Mouse (Mus musculus) right cerebral cortex, adult 18-20 months (tissue): Measurements from ENCODE around the gene Mrpl33.
"Not testable (repeated sequence)": the region's sequence is repeated elsewhere in the genome, so short reads cannot be mapped to it uniquely, and the experiment has no call there.

Experiments used
- DNase-seq: peaks from one replicate; pipeline ENCODE4 v3.0.0; 2022; ENCODE audit warnings: mixed read lengths

The Mrpl33 gene

GRCm38 (mm10) chr5:31596481-31597429 is at the start of gene Mrpl33:
Gene Mrpl33 (plus strand): TSS chr5:31596935.
- peak; percentile 74 for DNase-seq

GRCm38 (mm10) chr5:31559401-31559800 is 37.3 kb upstream of the Mrpl33 start:
- DNase-seq = no peak

DNA sequence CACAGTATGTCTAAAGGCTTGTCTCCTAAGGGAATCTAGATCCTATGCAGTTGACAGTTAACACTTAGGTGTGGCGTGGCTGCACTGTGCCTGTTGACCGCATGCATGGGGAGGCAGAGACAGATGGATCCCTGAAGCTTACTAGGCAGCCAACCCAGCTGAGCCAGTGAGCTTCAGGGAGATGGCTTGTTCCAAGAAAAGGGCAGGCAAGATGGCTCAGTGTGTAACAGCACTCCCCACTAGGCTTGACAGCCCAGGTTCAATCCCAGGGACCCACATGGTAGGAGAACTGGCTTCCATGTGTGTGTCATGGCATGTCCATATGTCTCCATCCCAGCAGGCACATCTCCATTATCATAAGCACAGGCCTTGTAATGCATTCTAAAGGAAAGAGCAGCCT is 36.4 kb upstream of the Mrpl33 start:
- no peak for DNase-seq

- DNase-seq = peak; percentile 76
These were observed 34.6 kb upstream of the Mrpl33 start for GRCm38 (mm10) chr5:31562036-31562666.

DNA sequence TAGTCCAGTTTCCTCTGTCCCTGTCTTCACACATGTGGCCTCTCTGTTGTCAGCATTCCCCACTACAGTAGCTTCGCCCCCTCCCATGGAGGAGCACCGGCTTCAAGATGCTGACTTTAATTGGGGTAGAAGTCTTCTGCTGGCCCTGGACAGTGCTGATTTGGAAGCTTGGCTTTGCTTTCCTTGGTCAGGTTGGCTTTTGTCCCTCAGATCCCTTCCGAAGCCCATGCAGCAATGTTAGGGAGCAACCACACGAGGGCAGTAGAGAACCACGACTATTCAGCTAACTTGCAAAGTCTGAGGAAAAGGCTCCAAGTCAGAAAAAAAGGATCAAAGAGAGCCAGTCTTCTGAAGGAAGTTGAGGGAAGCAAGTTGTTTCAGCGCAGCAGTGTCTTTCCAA is 33.2 kb upstream of the Mrpl33 start:
- peak; percentile 81 for DNase-seq

- no peak for DNase-seq
These were observed 32.8 kb upstream of the Mrpl33 start for GRCm38 (mm10) chr5:31563905-31564304.

DNA sequence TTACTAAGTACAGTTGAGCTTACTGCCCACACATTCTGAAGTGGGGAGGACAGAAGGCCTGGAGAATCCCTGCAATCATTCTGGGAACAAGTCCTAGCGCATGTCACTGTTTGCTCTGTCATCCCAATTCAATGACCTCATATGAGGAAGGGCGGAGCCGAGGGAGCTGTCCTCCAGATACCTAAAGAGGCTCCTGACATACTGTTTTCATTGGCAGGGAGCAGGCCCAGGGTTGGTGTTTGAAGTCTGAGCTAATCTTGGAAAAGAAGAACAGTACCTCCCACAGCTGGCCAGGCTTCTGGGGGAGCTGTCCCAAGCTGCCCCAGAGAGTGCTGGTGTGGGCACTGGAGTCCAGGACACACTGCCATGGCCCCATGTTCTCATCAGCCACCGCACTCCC is 31.8 kb upstream of the Mrpl33 start:
- DNase-seq = peak; percentile 39

GRCm38 (mm10) chr5:31566026-31566425 is 30.7 kb upstream of the Mrpl33 start:
- DNase-seq = no peak

DNA sequence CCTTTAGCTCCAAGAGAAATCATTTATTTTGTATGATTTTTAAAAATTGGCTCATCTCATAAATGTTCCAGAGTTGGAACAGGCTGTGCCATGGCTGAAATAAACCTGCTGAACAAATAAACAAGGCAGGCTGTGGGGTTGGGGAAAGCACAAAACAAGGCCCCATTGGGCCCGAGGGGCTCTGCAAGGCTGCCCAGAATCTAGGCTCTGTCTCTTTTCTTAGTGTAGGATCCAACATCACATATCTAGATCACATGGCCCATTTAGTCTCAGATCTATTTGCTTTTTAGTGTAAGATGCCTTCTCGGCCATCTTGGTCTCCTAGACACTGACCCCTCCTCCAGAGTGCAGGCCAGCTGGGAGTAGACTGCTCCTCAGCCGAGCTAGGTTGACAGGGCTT is 30.3 kb upstream of the Mrpl33 start:
- DNase-seq = no peak

- DNase-seq = no peak
These were observed 28.6 kb upstream of the Mrpl33 start for GRCm38 (mm10) chr5:31567951-31568657.

DNA sequence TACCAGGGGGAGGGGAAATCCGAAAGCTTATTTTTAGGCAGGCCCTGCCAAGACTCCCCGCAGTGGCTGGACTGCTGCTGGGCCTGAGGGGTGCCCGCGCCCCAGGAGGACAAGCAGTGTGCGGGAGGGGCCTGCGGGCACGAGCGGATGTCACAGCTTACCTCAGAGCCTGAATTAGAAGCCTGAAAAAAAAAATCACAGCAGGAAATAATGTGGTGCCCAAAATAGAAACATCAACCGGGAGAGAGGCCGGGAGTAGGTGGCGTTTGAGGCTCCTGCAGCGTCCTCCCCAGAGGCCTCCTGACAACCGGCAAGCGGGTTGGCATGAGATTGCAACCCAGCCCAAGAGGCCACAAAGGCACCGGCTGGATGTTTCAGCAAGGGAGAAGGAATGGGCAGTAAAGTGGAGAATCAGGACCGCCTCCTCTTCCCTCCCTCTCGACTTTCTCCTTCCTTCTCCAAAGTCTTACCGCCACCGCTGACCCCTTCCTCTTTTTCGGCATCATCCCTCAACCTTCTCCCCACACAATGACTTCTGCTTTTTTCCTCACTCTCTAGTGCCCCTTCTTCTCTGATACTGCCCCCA is 25.6 kb upstream of the Mrpl33 start:
- DNase-seq = peak; percentile 77

DNA sequence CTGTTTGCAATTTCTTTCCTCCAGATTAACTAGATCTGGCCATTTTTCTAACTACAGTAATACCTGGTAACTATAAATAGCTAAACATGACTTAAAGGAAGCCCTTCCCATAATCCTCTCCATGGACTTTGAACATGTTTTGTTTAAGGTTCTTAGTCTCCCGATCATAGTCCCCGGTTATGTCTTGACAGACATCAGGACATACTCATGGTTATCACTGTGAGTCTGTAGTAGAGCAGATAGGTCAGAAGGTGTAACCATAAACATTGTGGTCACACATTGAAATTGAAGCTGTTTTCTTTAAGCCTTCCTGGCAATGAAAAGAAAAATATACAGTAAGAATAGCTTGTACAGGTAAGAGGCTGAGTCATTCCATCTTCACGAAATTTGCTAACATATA is 23.0 kb upstream of the Mrpl33 start:
- DNase-seq = no peak

- DNase-seq = peak; percentile 89
These were observed 20.2 kb upstream of the Mrpl33 start for GRCm38 (mm10) chr5:31576539-31576975.

- no peak for DNase-seq
These were observed 15.5 kb upstream of the Mrpl33 start for GRCm38 (mm10) chr5:31581263-31581662.

- DNase-seq = no peak
These were observed 14.8 kb upstream of the Mrpl33 start for GRCm38 (mm10) chr5:31581932-31582331.

DNA sequence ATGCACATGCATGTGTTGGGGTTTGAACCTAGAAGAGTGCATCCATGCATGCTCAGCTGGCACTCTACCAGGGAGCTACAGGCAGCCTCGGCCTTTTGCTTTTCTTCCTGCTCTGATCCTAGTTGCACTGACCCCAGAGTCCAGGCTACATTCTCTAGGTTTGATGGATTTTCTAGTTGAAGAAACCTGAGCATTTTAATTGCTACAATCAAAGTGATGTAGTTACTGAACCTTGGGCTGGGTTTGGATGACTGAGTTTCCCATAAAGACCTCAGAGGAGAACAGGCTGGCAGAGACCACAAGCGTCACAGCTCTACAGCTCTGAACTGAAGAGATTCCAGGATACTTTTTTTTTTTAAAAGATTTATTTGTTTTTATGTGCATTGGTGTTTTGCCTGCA is 13.5 kb upstream of the Mrpl33 start:
- no peak for DNase-seq

GRCm38 (mm10) chr5:31585526-31585925 is 11.2 kb upstream of the Mrpl33 start:
- DNase-seq = no peak

- DNase-seq = no peak
These were observed 8.7 kb upstream of the Mrpl33 start for GRCm38 (mm10) chr5:31588016-31588415.

- not testable (repeated sequence) for DNase-seq
These were observed 8.1 kb upstream of the Mrpl33 start for GRCm38 (mm10) chr5:31588672-31589071.

DNA sequence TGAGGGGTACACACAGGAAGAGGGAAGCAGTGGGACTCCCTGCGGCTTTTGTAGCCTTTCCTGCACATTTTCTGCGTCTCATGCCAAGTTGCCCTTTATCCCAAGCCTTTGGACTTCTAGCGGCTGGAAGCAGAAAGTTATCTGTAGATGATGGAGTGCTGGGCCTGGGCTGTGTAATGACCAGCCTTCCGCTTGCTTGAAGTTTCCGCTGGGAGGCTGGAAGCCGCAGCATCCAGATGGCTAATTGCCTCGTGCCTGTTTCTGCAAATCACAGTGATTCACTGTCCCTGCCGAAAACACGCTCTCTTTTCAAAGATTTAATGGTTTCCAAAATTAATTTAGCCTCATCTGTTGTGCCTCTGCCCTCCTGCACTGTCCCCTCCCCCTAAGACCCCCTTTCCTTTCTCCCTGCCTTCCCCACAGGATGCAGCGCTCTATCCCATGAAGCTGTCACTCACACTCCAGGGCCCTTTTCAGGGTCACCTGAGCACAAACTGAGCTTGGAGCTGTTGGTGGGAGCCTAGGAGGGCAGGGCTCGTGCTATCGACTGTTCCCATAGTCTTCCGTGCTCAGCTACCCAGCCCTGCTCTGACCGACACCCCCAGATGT is 6.9 kb upstream of the Mrpl33 start:
- DNase-seq = peak; percentile 43

DNA sequence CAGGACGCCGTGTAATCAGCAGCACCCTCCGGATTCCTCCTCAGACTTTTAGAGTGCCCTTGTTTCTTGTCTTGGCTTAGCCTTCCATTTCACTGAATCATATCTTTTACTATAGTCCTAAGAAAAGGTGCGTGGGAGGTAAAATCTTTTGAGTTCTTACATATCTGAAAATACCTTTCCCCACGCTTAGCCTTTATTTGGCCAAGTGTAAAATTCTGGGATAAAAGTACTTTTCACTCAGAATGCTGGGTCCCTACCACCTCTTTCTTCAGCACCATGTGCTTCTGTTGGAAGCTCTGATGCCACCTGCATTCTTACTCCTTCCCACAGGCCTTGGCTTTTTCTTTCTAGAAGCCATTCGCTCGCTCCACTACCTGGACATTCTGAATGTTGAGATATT is 5.6 kb upstream of the Mrpl33 start:
- peak; percentile 41 for DNase-seq

DNA sequence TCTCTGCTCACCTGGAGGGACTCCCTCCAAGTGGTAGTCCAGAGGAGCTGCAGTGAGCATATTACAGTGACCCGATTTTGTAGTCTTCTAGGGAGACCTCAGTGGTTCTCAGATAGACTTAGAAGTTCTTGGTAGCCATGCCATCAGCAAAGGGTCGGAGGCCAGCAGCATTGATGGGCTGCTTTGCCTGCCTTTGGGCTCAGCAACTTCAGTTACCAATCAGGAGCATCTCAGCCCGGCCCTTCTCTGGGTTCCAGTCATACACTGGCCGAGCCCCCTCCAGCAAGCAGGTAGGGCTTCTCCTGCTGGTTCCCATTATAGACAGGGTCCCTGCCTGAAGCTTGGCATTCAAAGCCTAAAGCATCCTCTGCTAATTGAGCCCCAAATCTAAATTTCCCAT is 867 bp upstream of the Mrpl33 start:
- no peak for DNase-seq
